Mouse (Mus musculus): ENCODE data around the gene Socs2. TPM values are rescaled to one million over a fixed set of nuclear protein-coding genes. Genes with fewer than 3 reads are reported as not detected.

The Socs2 gene
- total RNA-seq (2021) = 10 to 100 TPM; 78.0 to 81.5 TPM

GRCm38 (mm10) chr10:95416685-95417495 lies at the start of gene Socs2:
TSS of gene Socs2 (minus strand) at chr10:95417180.
- intact Hi-C loops (cut with DNase I) = loop anchor here (5.0 to 10.0 kb wide), 4 partner anchors 92 to 425 kb away; partner anchors contain the start of gene Cradd
- DNase-seq = peak; percentile 93

- intact Hi-C loops (cut with DNase I) = no loop called here
Observed at GRCm38 (mm10) chr10:95465485-95465896, 48.5 kb upstream of the Socs2 start.

GRCm38 (mm10) chr10:95464527-95464926 lies 47.5 kb upstream of the Socs2 start:
- intact Hi-C loops (cut with DNase I) = no loop called here
- no peak for DNase-seq

More at GRCm38 (mm10) chr10:95465485-95465896, 48.5 kb upstream of the Socs2 start:
- no peak for DNase-seq

- intact Hi-C loops (cut with DNase I) = no loop called here
- no peak for DNase-seq
Observed at GRCm38 (mm10) chr10:95462231-95462630, 45.3 kb upstream of the Socs2 start.

GRCm38 (mm10) chr10:95461053-95461553 lies 44.1 kb upstream of the Socs2 start:
- intact Hi-C loops (cut with DNase I) = no loop called here
- DNase-seq = no peak

GRCm38 (mm10) chr10:95458050-95458806 lies 41.2 kb upstream of the Socs2 start:
- no peak for DNase-seq
- intact Hi-C loops (cut with DNase I) = no loop called here

GRCm38 (mm10) chr10:95457367-95458049 lies 40.5 kb upstream of the Socs2 start:
- intact Hi-C loops (cut with DNase I) = no loop called here
- DNase-seq = no peak

GRCm38 (mm10) chr10:95456103-95456502 lies 39.1 kb upstream of the Socs2 start:
- no peak for DNase-seq
- intact Hi-C loops (cut with DNase I) = no loop called here

- intact Hi-C loops (cut with DNase I) = no loop called here
- DNase-seq = no peak
Observed at GRCm38 (mm10) chr10:95453282-95453681, 36.3 kb upstream of the Socs2 start.

GRCm38 (mm10) chr10:95449033-95449432 lies 32.1 kb upstream of the Socs2 start:
- intact Hi-C loops (cut with DNase I) = no loop called here
- no peak for DNase-seq

GRCm38 (mm10) chr10:95447954-95448353 lies 31.0 kb upstream of the Socs2 start:
- DNase-seq = no peak
- intact Hi-C loops (cut with DNase I) = no loop called here

- DNase-seq = peak; percentile 74
- intact Hi-C loops (cut with DNase I) = no loop called here
Observed at GRCm38 (mm10) chr10:95445104-95446056, 28.4 kb upstream of the Socs2 start.

- intact Hi-C loops (cut with DNase I) = no loop called here
- DNase-seq = no peak
Observed at GRCm38 (mm10) chr10:95442334-95442733, 25.4 kb upstream of the Socs2 start.

- intact Hi-C loops (cut with DNase I) = no loop called here
- no peak for DNase-seq
Observed at GRCm38 (mm10) chr10:95440566-95440965, 23.6 kb upstream of the Socs2 start.

GRCm38 (mm10) chr10:95439718-95440339 lies 22.8 kb upstream of the Socs2 start:
- DNase-seq = no peak
- intact Hi-C loops (cut with DNase I) = no loop called here

- intact Hi-C loops (cut with DNase I) = no loop called here
- no peak for DNase-seq
Observed at GRCm38 (mm10) chr10:95438941-95439340, 22.0 kb upstream of the Socs2 start.

- DNase-seq = no peak
- intact Hi-C loops (cut with DNase I) = loop anchor here (5.0 kb wide), 1 partner anchor 617 kb away; no protein-coding TSS in a partner anchor
Observed at GRCm38 (mm10) chr10:95430271-95430670, 13.3 kb upstream of the Socs2 start.

- intact Hi-C loops (cut with DNase I) = no loop called here
- DNase-seq = no peak
Observed at GRCm38 (mm10) chr10:95429111-95429510, 12.1 kb upstream of the Socs2 start.
